Mouse (Mus musculus) G1E (cell line): Measurements from ENCODE around the gene Olfr545.

Source experiments
- CTCF ChIP-seq: IDR thresholded peaks from 2 replicates; pipeline ENCODE4 v1.5.1; 2012; ENCODE audit warnings: low read depth, low read length, inconsistent platforms, mixed read lengths
- GATA1 ChIP-seq: IDR thresholded peaks from 2 replicates; pipeline ENCODE4 v1.6.1; 2012; ENCODE audit warnings: borderline replicate concordance, low read length, inconsistent platforms, mixed read lengths
- POLR2AphosphoS5 ChIP-seq: IDR thresholded peaks from 2 replicates; pipeline ENCODE4 v1.6.1; 2012; ENCODE audit warnings: low read depth, low read length, inconsistent platforms; ENCODE audit not compliant: insufficient replicate concordance

DNA sequence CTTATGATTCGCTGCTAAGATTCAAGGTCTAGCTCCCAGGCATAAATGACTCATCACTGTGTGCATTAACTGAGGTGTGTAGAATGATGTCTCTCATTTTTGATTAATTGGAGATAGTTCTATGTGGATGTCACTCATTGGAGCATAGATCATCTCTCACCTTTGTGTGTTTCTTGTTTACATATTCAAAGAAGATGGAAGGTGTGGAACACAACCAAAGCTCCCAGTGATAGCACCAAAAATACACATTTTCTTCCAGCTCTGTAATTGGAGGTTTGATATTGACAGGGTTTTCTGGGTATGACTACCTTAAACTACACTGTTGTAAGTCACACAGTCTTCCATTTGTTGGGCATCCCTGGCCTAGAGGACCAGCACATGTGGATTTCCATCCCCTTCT is 35.1 kb upstream of the Olfr545 start, which contains the start of gene Olfr547:
- TF ChIP-seq CTCF (no peak), GATA1 (no peak), POLR2AphosphoS5 (no peak)
